Mouse (Mus musculus) heart, postnatal 0 days (tissue): ENCODE measurements at regions not wholly inside any gene's neighbourhood (a gene's known extent, or its start where the extent isn't known, plus 50 kb on each side); places are given as distances from the start of the nearest gene placed in this dataset.

ENCODE experiments used
- CTCF ChIP-seq: IDR thresholded peaks from 2 replicates; pipeline ENCODE4 v1.5.1; 2016; ENCODE audit warnings: antibody characterized with exemption, control low read depth, low read depth
- EP300 ChIP-seq: IDR thresholded peaks from 2 replicates; pipeline ENCODE4 v1.6.1; 2016; ENCODE audit warnings: antibody characterized with exemption, low read depth

DNA sequence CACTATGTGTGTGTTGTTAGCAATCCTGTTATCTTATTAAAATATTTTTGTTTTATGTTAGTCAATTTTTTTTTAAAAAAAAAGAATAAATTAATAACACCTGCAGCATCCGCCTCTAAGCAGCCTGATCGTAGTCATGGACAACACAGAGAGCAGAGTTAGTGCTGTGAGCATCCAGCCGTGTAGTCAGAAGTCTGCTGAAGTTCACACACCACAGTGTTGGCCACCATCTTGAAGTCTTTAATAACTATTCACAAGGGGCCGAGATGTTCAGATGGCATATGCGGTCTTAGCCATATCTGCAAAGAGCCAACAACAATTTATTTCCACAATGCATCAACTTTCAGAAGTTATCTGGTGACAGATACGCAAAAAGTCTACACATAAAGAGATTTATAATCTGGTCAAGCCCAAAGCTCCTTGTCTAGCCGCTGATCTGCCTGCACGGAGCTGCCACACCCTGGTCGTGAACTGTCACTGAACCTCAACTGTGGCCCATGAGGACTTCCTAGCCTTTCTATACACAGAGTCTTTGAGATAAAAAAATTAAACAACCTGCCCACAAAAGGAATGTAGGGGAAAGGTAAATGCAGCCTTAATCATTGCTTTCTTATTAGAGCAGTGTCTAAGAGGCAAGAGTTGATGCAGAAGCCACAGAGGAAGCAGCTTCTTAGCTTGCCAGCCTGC, 183.4 kb upstream of the Zfp703 start:
- no peak for TF ChIP-seq CTCF
- TF ChIP-seq EP300, result no peak
